Mouse (Mus musculus): ENCODE results near the gene Hspg2.

- no peak for TF ChIP-seq POLR2A (IDR thresholded peaks at IDR 0.05; ENCODE audit: low read depth, low read length)
- no peak for TF ChIP-seq CTCF (conservative IDR thresholded peaks at IDR 0.05; ENCODE audit: insufficient read depth, insufficient read length, low read depth, low read length)
Observed at GRCm38 (mm10) chr4:137542968-137543367, 74.4 kb downstream of the Hspg2 start.
